ENCODE assay signal across 24 mouse cellular contexts in genomic region chr14:105447088-105447487, GRCm38 (mm10).
"Had no signal": no experiment of that assay in that cellular context is flagged by ENCODE, and none has a peak within 500 bp of the region (broad histone marks: within the 10 kb centered on the region; RNA-seq: fewer than 3 reads in every experiment).

No protein-coding gene starts in this region.

- H3K9me3 ChIP-seq: limb, embryonic 15.5 days; midbrain, embryonic 10.5 days; midbrain, embryonic 13.5 days; neural tube, embryonic 12.5 days; neural tube, embryonic 15.5 days had no signal

- ATAC-seq: liver, postnatal 0 days; lung, postnatal 0 days; midbrain, embryonic 13.5 days; midbrain, embryonic 16.5 days had no signal

- H3K9ac ChIP-seq: limb, embryonic 15.5 days; liver, embryonic 14.5 days; liver, postnatal 0 days; lung, embryonic 14.5 days; midbrain, embryonic 13.5 days; neural tube, embryonic 12.5 days; neural tube, embryonic 15.5 days had no signal

- H3K36me3 ChIP-seq: limb, embryonic 15.5 days; midbrain, embryonic 10.5 days; midbrain, embryonic 13.5 days; neural tube, embryonic 12.5 days; neural tube, embryonic 15.5 days had no signal

- DNase-seq: kidney, adult 18-20 months; kidney, adult 9 months; kidney, postnatal 14 days; kidney, postnatal 4 days; liver, postnatal 0 days; lung, embryonic 14.5 days; right cerebral cortex, adult 18-20 months; right cerebral cortex, postnatal 14 days; right cerebral cortex, postnatal 4 days; thymus, adult 2 months; thymus, postnatal 14 days; thymus, postnatal 4 days had no signal

- H3K27ac ChIP-seq: limb, embryonic 15.5 days; liver, embryonic 14.5 days; macrophage; midbrain, embryonic 10.5 days; midbrain, embryonic 13.5 days; neural tube, embryonic 12.5 days; neural tube, embryonic 15.5 days; stomach, postnatal 0 days had no signal

- H3K4me1 ChIP-seq: midbrain, embryonic 10.5 days; midbrain, embryonic 13.5 days; neural tube, embryonic 12.5 days; neural tube, embryonic 15.5 days had no signal

- H3K4me3 ChIP-seq: limb, embryonic 15.5 days; midbrain, embryonic 10.5 days; midbrain, embryonic 13.5 days; myocyte; neural tube, embryonic 12.5 days; neural tube, embryonic 15.5 days had no signal

- H3K4me2 ChIP-seq: limb, embryonic 15.5 days; liver, embryonic 11.5 days; lung, embryonic 14.5 days; midbrain, embryonic 13.5 days; neural tube, embryonic 12.5 days; neural tube, embryonic 15.5 days had no signal

- H3K27me3 ChIP-seq: limb, embryonic 15.5 days; midbrain, embryonic 13.5 days; neural tube, embryonic 12.5 days; neural tube, embryonic 15.5 days had no signal
